Mouse (Mus musculus) ZHBTc4 (cell line): ENCODE data around the gene Ctrc.

ENCODE experiments used
- DNase-seq: peaks from one replicate; pipeline ENCODE4 v3.0.0-alpha.2; 2011; ENCODE audit warnings: low read depth, low spot score

Ctrc gene

GRCm38 (mm10) chr4:141821178-141821577 is 25.0 kb downstream of the Ctrc start:
- no peak for DNase-seq

GRCm38 (mm10) chr4:141819316-141819715 is 26.8 kb downstream of the Ctrc start:
- peak; percentile 79 for DNase-seq

- DNase-seq, result peak; percentile 51
Measured at GRCm38 (mm10) chr4:141818861-141819260, 27.3 kb downstream of the Ctrc start.

- DNase-seq, result no peak
Measured at GRCm38 (mm10) chr4:141817706-141818105, 28.5 kb downstream of the Ctrc start.

GRCm38 (mm10) chr4:141816776-141817655 is 29.1 kb downstream of the Ctrc start:
- no peak for DNase-seq

- no peak for DNase-seq
Measured at GRCm38 (mm10) chr4:141816267-141816666, 29.9 kb downstream of the Ctrc start.

- DNase-seq, result no peak
Measured at GRCm38 (mm10) chr4:141811375-141811774, 34.8 kb downstream of the Ctrc start.

GRCm38 (mm10) chr4:141810975-141811374 is 35.2 kb downstream of the Ctrc start:
- DNase-seq, result no peak

- DNase-seq, result peak; percentile 78
Measured at GRCm38 (mm10) chr4:141809850-141810464, 36.2 kb downstream of the Ctrc start.

- DNase-seq, result no peak
Measured at GRCm38 (mm10) chr4:141805886-141806285, 40.3 kb downstream of the Ctrc start.

GRCm38 (mm10) chr4:141804105-141804504 is 42.1 kb downstream of the Ctrc start:
- DNase-seq, result no peak

GRCm38 (mm10) chr4:141797545-141797944 is 48.6 kb downstream of the Ctrc start:
- DNase-seq, result no peak

GRCm38 (mm10) chr4:141796954-141797353 is 49.2 kb downstream of the Ctrc start:
- DNase-seq, result no peak

- DNase-seq, result no peak
Measured at GRCm38 (mm10) chr4:141796356-141796755, 49.8 kb downstream of the Ctrc start.

- no peak for DNase-seq
Measured at GRCm38 (mm10) chr4:141794152-141794535, 52.0 kb downstream of the Ctrc start.

GRCm38 (mm10) chr4:141793282-141794151 is 52.6 kb downstream of the Ctrc start, which contains the start of gene Casp9:
TSS of gene Casp9 (plus strand) at chr4:141793612.
- DNase-seq, result peak; percentile 99

- DNase-seq, result no peak
Measured at GRCm38 (mm10) chr4:141792554-141793281, 53.4 kb downstream of the Ctrc start.

- no peak for DNase-seq
Measured at GRCm38 (mm10) chr4:141791951-141792350, 54.2 kb downstream of the Ctrc start.

GRCm38 (mm10) chr4:141791486-141791885 is 54.7 kb downstream of the Ctrc start:
- no peak for DNase-seq

GRCm38 (mm10) chr4:141790524-141790990 is 55.6 kb downstream of the Ctrc start, which contains the start of gene Dnajc16:
TSS of gene Dnajc16 (minus strand) at chr4:141790931.
- DNase-seq, result peak; percentile 100
